Mouse (Mus musculus) MEL (cell line): Measurements from ENCODE around the gene Lypd6b. TPM values are rescaled to one million over a fixed set of nuclear protein-coding genes. Genes with fewer than 3 reads are reported as not detected.

Experiments used
- DNase-seq: peaks from one replicate; pipeline ENCODE4 v3.0.0; 2011; ENCODE audit warnings: low read depth, low spot score
- H3K27ac ChIP-seq: 2 replicates; pipeline ENCODE4 v1.5.1; 2012; ENCODE audit warnings: low read depth, mild to moderate bottlenecking, control low read depth, low read length, moderate library complexity; ENCODE audit not compliant: control insufficient read depth
- H3K27me3 ChIP-seq, 2 experiments: fragments of 150-350 bp in 1 of 2; sonication (generic) in 1 of 2; 2 replicates each; pipeline ENCODE4 v1.6.1; 2012; ENCODE audit warnings: low read length in 2 of 2, mild to moderate bottlenecking in 2 of 2, improper control_type of control experiment in 1 of 2, moderate library complexity in 1 of 2; ENCODE audit not compliant: insufficient read depth in 2 of 2, control insufficient read depth in 1 of 2
- H3K36me3 ChIP-seq, 2 experiments: 2 replicates each; pipeline ENCODE4 v1.6.1; 2012 to 2014; ENCODE audit warnings: low read length in 2 of 2, improper control_type of control experiment in 1 of 2, inconsistent platforms in 1 of 2, mild to moderate bottlenecking in 1 of 2; ENCODE audit not compliant: insufficient read depth in 2 of 2, control insufficient read depth in 1 of 2
- H3K4me1 ChIP-seq, 2 experiments: fragments of 150-350 bp in 1 of 2; sonication (generic) in 1 of 2; 2 replicates each; pipeline ENCODE4 v1.6.1; 2012; ENCODE audit warnings: low read length in 2 of 2, improper control_type of control experiment in 1 of 2, mild to moderate bottlenecking in 1 of 2; ENCODE audit not compliant: insufficient read depth in 2 of 2, control insufficient read depth in 1 of 2
- H3K4me3 ChIP-seq, 2 experiments: fragments of 150-350 bp in 1 of 2; sonication (generic) in 1 of 2; 2 replicates each; pipeline ENCODE4 v1.5.1; 2012; ENCODE audit warnings: low read depth in 2 of 2, low read length in 2 of 2, mild to moderate bottlenecking in 2 of 2, moderate library complexity in 2 of 2, control low read depth in 1 of 2, improper control_type of control experiment in 1 of 2; ENCODE audit not compliant: control insufficient read depth in 1 of 2, insufficient read depth in 1 of 2
- H3K79me2 ChIP-seq: 2 replicates; pipeline ENCODE4 v1.6.1; 2012; ENCODE audit warnings: mild to moderate bottlenecking, low read length, moderate library complexity; ENCODE audit not compliant: control insufficient read depth, poor library complexity, insufficient read depth
- H3K9ac ChIP-seq: 2 replicates; pipeline ENCODE4 v1.6.1; 2012; ENCODE audit warnings: low read depth, mild to moderate bottlenecking, control low read depth, low read length, moderate library complexity; ENCODE audit not compliant: control insufficient read depth, poor library complexity, severe bottlenecking
- H3K9me3 ChIP-seq: fragments of 150-350 bp; sonication (generic); replicated peaks from 2 replicates; pipeline ENCODE4 v1.6.1; 2012; ENCODE audit warnings: mild to moderate bottlenecking, low read length, improper control_type of control experiment, moderate library complexity; ENCODE audit not compliant: insufficient read depth
- CHD2 ChIP-seq: IDR thresholded peaks from 2 replicates; pipeline ENCODE4 v1.6.1; 2011; ENCODE audit warnings: low read length, improper control_type of control experiment
- E2F4 ChIP-seq: IDR thresholded peaks from 2 replicates; pipeline ENCODE4 v1.6.1; 2011; ENCODE audit warnings: low read depth, low read length, improper control_type of control experiment, borderline replicate concordance
- EP300 ChIP-seq, 2 experiments: IDR thresholded peaks; 2 replicates each; pipeline ENCODE4 v1.6.1; 2011; ENCODE audit warnings: improper control_type of control experiment in 2 of 2, low read length in 2 of 2, low read depth in 1 of 2, mild to moderate bottlenecking in 1 of 2
- ETS1 ChIP-seq: IDR thresholded peaks from 2 replicates; pipeline ENCODE4 v1.6.1; 2012; ENCODE audit warnings: low read depth, mild to moderate bottlenecking, inconsistent platforms, low read length, improper control_type of control experiment, moderate library complexity
- GABPA ChIP-seq: IDR thresholded peaks from 2 replicates; pipeline ENCODE4 v1.6.1; 2012; ENCODE audit warnings: low read depth, mild to moderate bottlenecking, inconsistent platforms, low read length, improper control_type of control experiment, moderate library complexity
- JUND ChIP-seq: IDR thresholded peaks from 2 replicates; pipeline ENCODE4 v1.6.1; 2011; ENCODE audit warnings: low read depth, mild to moderate bottlenecking, improper control_type of control experiment, low read length
- KAT2A ChIP-seq: conservative IDR thresholded peaks from 2 replicates; pipeline ENCODE4 v1.6.1; 2012; ENCODE audit warnings: low read depth, low read length, improper control_type of control experiment, inconsistent platforms
- MAFK ChIP-seq: IDR thresholded peaks from 2 replicates; pipeline ENCODE4 v1.6.1; 2011; ENCODE audit warnings: low read depth, mild to moderate bottlenecking, low read length, improper control_type of control experiment, borderline replicate concordance
- MYB ChIP-seq: IDR thresholded peaks from 2 replicates; pipeline ENCODE4 v1.6.1; 2011; ENCODE audit warnings: mild to moderate bottlenecking, low read depth, low read length, improper control_type of control experiment
- NELFE ChIP-seq: IDR thresholded peaks from 2 replicates; pipeline ENCODE4 v1.6.1; 2011; ENCODE audit warnings: low read depth, low read length, improper control_type of control experiment
- NRF1 ChIP-seq: IDR thresholded peaks from 2 replicates; pipeline ENCODE4 v1.6.1; 2014; ENCODE audit warnings: low read depth, mild to moderate bottlenecking, inconsistent platforms, low read length, improper control_type of control experiment, moderate library complexity; ENCODE audit not compliant: poor library complexity, insufficient read depth, severe bottlenecking
- POLR2A ChIP-seq, 2 experiments: IDR thresholded peaks; 2 replicates each; pipeline ENCODE4 v1.6.1; 2011 to 2012; ENCODE audit warnings: low read length in 2 of 2, mild to moderate bottlenecking in 2 of 2, control low read depth in 1 of 2, improper control_type of control experiment in 1 of 2, low read depth in 1 of 2, moderate library complexity in 1 of 2; ENCODE audit not compliant: control insufficient read depth in 1 of 2, insufficient read depth in 1 of 2, poor library complexity in 1 of 2
- POLR2AphosphoS2 ChIP-seq: IDR thresholded peaks from 2 replicates; pipeline ENCODE4 v1.6.1; 2011; ENCODE audit warnings: low read length, improper control_type of control experiment
- TAL1 ChIP-seq: IDR thresholded peaks from 2 replicates; pipeline ENCODE4 v1.6.1; 2012; ENCODE audit warnings: mild to moderate bottlenecking, inconsistent platforms, low read length, moderate library complexity, mixed read lengths
- TBP ChIP-seq: IDR thresholded peaks from 2 replicates; pipeline ENCODE4 v1.8.0; 2011; ENCODE audit warnings: low read depth, low read length, improper control_type of control experiment
- TCF12 ChIP-seq: IDR thresholded peaks from 2 replicates; pipeline ENCODE4 v1.6.1; 2014; ENCODE audit warnings: low read depth, mild to moderate bottlenecking, inconsistent platforms, low read length, improper control_type of control experiment, moderate library complexity
- UBTF ChIP-seq: IDR thresholded peaks from 2 replicates; pipeline ENCODE4 v1.6.1; 2012; ENCODE audit warnings: low read depth, mild to moderate bottlenecking, inconsistent platforms, low read length, improper control_type of control experiment, moderate library complexity, borderline replicate concordance; ENCODE audit not compliant: insufficient read depth
- USF1 ChIP-seq: IDR thresholded peaks from 2 replicates; pipeline ENCODE4 v1.6.1; 2014; ENCODE audit warnings: low read depth, mild to moderate bottlenecking, inconsistent platforms, low read length, improper control_type of control experiment, moderate library complexity
- USF2 ChIP-seq, 2 experiments: IDR thresholded peaks; 2 replicates each; pipeline ENCODE4 v1.6.1; 2011 to 2012; ENCODE audit warnings: improper control_type of control experiment in 2 of 2, low read length in 2 of 2, borderline replicate concordance in 1 of 2, inconsistent platforms in 1 of 2, low read depth in 1 of 2, mild to moderate bottlenecking in 1 of 2; ENCODE audit not compliant: insufficient read depth in 1 of 2
- ZC3H11A ChIP-seq: IDR thresholded peaks from 2 replicates; pipeline ENCODE4 v1.6.1; 2012; ENCODE audit warnings: low read depth, mild to moderate bottlenecking, inconsistent platforms, low read length, improper control_type of control experiment
- ZMIZ1 ChIP-seq: IDR thresholded peaks from 2 replicates; pipeline ENCODE4 v1.6.1; 2012; ENCODE audit warnings: low read depth, mild to moderate bottlenecking, inconsistent platforms, low read length, improper control_type of control experiment, moderate library complexity
- polyA plus RNA-seq, 2 experiments: library from polyadenylated mRNA; stranded (reverse) in 1 of 2; unstranded in 1 of 2; fragments of >175 nt in 1 of 2; fragments of >200 nt in 1 of 2; gene quantifications; 2 replicates each; pipeline versions ENCODE4 v1.2.1 to v1.2.4; 2012; ENCODE audit warnings: low replicate concordance in 2 of 2, low read depth in 1 of 2; ENCODE audit not compliant: insufficient read length in 2 of 2, insufficient read depth in 1 of 2, missing spikeins in 1 of 2
- total RNA-seq: library from RNA; depleted of rRNA; stranded (reverse); fragments of 300-350 nt; gene quantifications from 2 replicates; pipeline ENCODE4 v1.2.3, GENCODE M21; 2012

Gene Lypd6b
- total and polyA plus RNA-seq, 3 experiments, result not detected

GRCm38 (mm10) chr2:49846880-49847279, 59.4 kb downstream of the Lypd6b start:
- no peak overlapping the region for H3K9ac ChIP-seq
- no peak overlapping the region for H3K4me3 ChIP-seq
- H3K36me3 ChIP-seq, result no peaks in the 10 kb centered on the region
- no peak for DNase-seq
- no peaks in the 10 kb centered on the region for H3K4me1 ChIP-seq
- no peak overlapping the region for H3K27ac ChIP-seq
- TF ChIP-seq EP300 (IDR thresholded peaks at IDR 0.05; ENCODE audit: low read depth in 1 of 2, low read length in 2 of 2) (no peak), CHD2 (no peak), UBTF (no peak), TAL1 (no peak), POLR2A (IDR thresholded peaks at IDR 0.05; ENCODE audit: control insufficient read depth in 1 of 2, insufficient read depth in 1 of 2, low read depth in 1 of 2, low read length in 2 of 2, poor library complexity in 1 of 2) (no peak), ZMIZ1 (no peak), TCF12 (no peak), POLR2AphosphoS2 (no peak), ZC3H11A (no peak)
- H3K27me3 ChIP-seq, result no peaks in the 10 kb centered on the region
- no peaks in the 10 kb centered on the region for H3K79me2 ChIP-seq
- no peaks in the 10 kb centered on the region for H3K9me3 ChIP-seq

- no peak for TF ChIP-seq TBP
- TF ChIP-seq TCF12, result no peak
- TF ChIP-seq ZMIZ1, result no peak
- TF ChIP-seq USF1, result no peak
- no peak for TF ChIP-seq MAFK
- TF ChIP-seq NELFE, result no peak
- TF ChIP-seq USF2 (IDR thresholded peaks at IDR 0.05; ENCODE audit: borderline replicate concordance in 1 of 2, insufficient read depth in 1 of 2, low read depth in 1 of 2, low read length in 2 of 2), result no peak
- no peak for TF ChIP-seq NRF1
- TF ChIP-seq ETS1, result no peak
- TF ChIP-seq GABPA, result no peak
- TF ChIP-seq E2F4, result no peak
- no peak for TF ChIP-seq JUND
- no peak for TF ChIP-seq MYB
- TF ChIP-seq KAT2A, result no peak
- no peak overlapping the region for H3K4me3 ChIP-seq
- H3K79me2 ChIP-seq, result no peaks in the 10 kb centered on the region
- DNase-seq, result no peak
- no peaks in the 10 kb centered on the region for H3K36me3 ChIP-seq
- H3K9me3 ChIP-seq, result no peaks in the 10 kb centered on the region
- no peaks in the 10 kb centered on the region for H3K4me1 ChIP-seq
- no peak overlapping the region for H3K9ac ChIP-seq
- no peaks in the 10 kb centered on the region for H3K27me3 ChIP-seq
- H3K27ac ChIP-seq, result no peak overlapping the region
Measured at GRCm38 (mm10) chr2:49847831-49848230, 60.3 kb downstream of the Lypd6b start.
